Mouse (Mus musculus): ENCODE results near the gene Bola1. TPM values are rescaled to one million over a fixed set of nuclear protein-coding genes. Genes with fewer than 3 reads are reported as not detected.

Gene Bola1
- total RNA-seq, 1 experiment from 2014 or later: 8.8 TPM

Other genes starting within 250 kb of the Bola1 start
- 203 to 253 TPM (median 234 TPM) in 4 replicates for gene Plekho1, start 223.7 kb downstream of the Bola1 start, total RNA-seq (2023; ENCODE audit: inconsistent age)
- 16.8 to 29.1 TPM (median 20.3 TPM) in 4 replicates for gene Vps45, start 161.2 kb downstream of the Bola1 start, total RNA-seq (2023; ENCODE audit: inconsistent age)
- 53.7 to 61.3 TPM (median 54.9 TPM) in 4 replicates for gene Otud7b, start 115.2 kb downstream of the Bola1 start, total RNA-seq (2023; ENCODE audit: inconsistent age)
- gene Mtmr11, start 57.7 kb downstream of the Bola1 start, total RNA-seq (2023; ENCODE audit: inconsistent age): 1.9 to 3.4 TPM (median 2.4 TPM) in 4 replicates
- 86.6 to 96.9 TPM (median 89.8 TPM) in 4 replicates for gene Sf3b4, start 47.4 kb downstream of the Bola1 start, total RNA-seq (2023; ENCODE audit: inconsistent age)
- 2.2 to 4.4 TPM (median 2.7 TPM) in 4 replicates for gene Sv2a, start 38.6 kb downstream of the Bola1 start, total RNA-seq (2023; ENCODE audit: inconsistent age)
- 5.1 to 10.3 TPM (median 7.2 TPM) in 4 replicates for gene Hist2h2ab, start 156 bp upstream of the Bola1 start, total RNA-seq (2023; ENCODE audit: inconsistent age)
- gene Hist2h2ac, start 1.2 kb upstream of the Bola1 start, total RNA-seq (2023; ENCODE audit: inconsistent age): 110 to 130 TPM (median 113 TPM) in 4 replicates
- gene Hist2h2be, start 1.4 kb upstream of the Bola1 start, total RNA-seq (2023; ENCODE audit: inconsistent age): 4.9 to 5.8 TPM (median 5.0 TPM) in 4 replicates
- 1.6 to 5.2 TPM (median 3.2 TPM) in 4 replicates for gene Hist2h3c2, start 19.4 kb upstream of the Bola1 start, total RNA-seq (2023; ENCODE audit: inconsistent age)
- gene Hist2h2aa2, start 20.6 kb upstream of the Bola1 start, total RNA-seq (2023; ENCODE audit: inconsistent age): 684 to 746 TPM (median 716 TPM) in 4 replicates
- 4.9 to 9.3 TPM (median 6.8 TPM) in 3 of 4 replicates, not detected in the other for gene Hist2h2aa1, start 25.8 kb upstream of the Bola1 start, total RNA-seq (2023; ENCODE audit: inconsistent age)
- gene Hist2h3c1, start 27.0 kb upstream of the Bola1 start, total RNA-seq (2023; ENCODE audit: inconsistent age): not detected in 4 replicates
- 52.3 to 62.2 TPM (median 53.7 TPM) in 4 replicates for gene Hist2h4, start 43.6 kb upstream of the Bola1 start, total RNA-seq (2023; ENCODE audit: inconsistent age)
- gene Hist2h3b, start 48.9 kb upstream of the Bola1 start, total RNA-seq (2023; ENCODE audit: inconsistent age): 151 to 194 TPM (median 183 TPM) in 4 replicates
- 179 to 204 TPM (median 198 TPM) in 4 replicates for gene Hist2h2bb, start 50.0 kb upstream of the Bola1 start, total RNA-seq (2023; ENCODE audit: inconsistent age)
- 0.19 to 0.60 TPM (median 0.52 TPM) in 4 replicates for gene Fcgr1, start 74.3 kb upstream of the Bola1 start, total RNA-seq (2023; ENCODE audit: inconsistent age)
- not detected in 4 replicates for gene BC107364, start 232.6 kb upstream of the Bola1 start, total RNA-seq (2023; ENCODE audit: inconsistent age)

Measured in B cell, adult (primary cell).